Mouse (Mus musculus) neural tube, embryonic 14.5 days (tissue): Measurements from ENCODE around the gene Srsf4. TPM values are rescaled to one million over a fixed set of nuclear protein-coding genes. Genes with fewer than 3 reads are reported as not detected.

Experiments used
- ATAC-seq: fragments of 200-750 bp; cut with Nextera tagmentation; 2 replicates; pipeline ENCODE4 v1.8.0; 2017; ENCODE audit warnings: low read depth, mild to moderate bottlenecking, moderate TSS enrichment, moderate library complexity
- H3K27ac ChIP-seq: fragments of 300-500 bp; sonication (generic); 2 replicates; pipeline ENCODE4 v1.5.1; 2014; ENCODE audit warnings: low read depth, mild to moderate bottlenecking, control low read depth, low read length, moderate library complexity, mixed read lengths
- H3K27me3 ChIP-seq: fragments of 300-500 bp; sonication (generic); 2 replicates; pipeline ENCODE4 v1.6.1; 2014; ENCODE audit warnings: low read length; ENCODE audit not compliant: control insufficient read depth, insufficient read depth
- H3K36me3 ChIP-seq: fragments of 300-500 bp; sonication (generic); 2 replicates; pipeline ENCODE4 v1.6.1; 2014; ENCODE audit warnings: low read length, mixed read lengths; ENCODE audit not compliant: control insufficient read depth, insufficient read depth
- H3K4me1 ChIP-seq: fragments of 300-500 bp; sonication (generic); 2 replicates; pipeline ENCODE4 v1.6.1; 2014; ENCODE audit warnings: low read length; ENCODE audit not compliant: control insufficient read depth, insufficient read depth
- H3K4me2 ChIP-seq: fragments of 300-500 bp; sonication (generic); 2 replicates; pipeline ENCODE4 v1.6.1; 2014; ENCODE audit warnings: mild to moderate bottlenecking, low read depth, low read length, control low read depth
- H3K4me3 ChIP-seq: fragments of 300-500 bp; sonication (generic); 2 replicates; pipeline ENCODE4 v1.5.1; 2014; ENCODE audit warnings: low read depth, low read length, control low read depth, mixed read lengths
- H3K9ac ChIP-seq: fragments of 300-500 bp; sonication (generic); replicated peaks from 2 replicates; pipeline ENCODE4 v1.6.1; 2014; ENCODE audit warnings: low read depth, mild to moderate bottlenecking, control low read depth, low read length, mixed read lengths
- H3K9me3 ChIP-seq: fragments of 300-500 bp; sonication (generic); 2 replicates; pipeline ENCODE4 v1.6.1; 2016; ENCODE audit warnings: low read length; ENCODE audit not compliant: control insufficient read depth
- WGBS: fragments of 180-500 bp; shearing (Covaris S2); extraction: QIAGEN DNeasy Blood & Tissue Kit; methylation state at CpG from one replicate; pipeline ENCODE4 v1.1.7; 2014; 5-methylcytosine and 5-hydroxymethylcytosine counted together
- polyA plus RNA-seq: library from polyadenylated mRNA; unstranded; fragments of >200 nt; fragmentation: Nextera tagmentation; extraction: Ambion mirVana; gene quantifications from 2 replicates; pipeline ENCODE4 v1.2.1, GENCODE M21; 2014

Gene Srsf4
- polyA plus RNA-seq, 1 experiment from 2014 or later: 88.5 TPM

DNA sequence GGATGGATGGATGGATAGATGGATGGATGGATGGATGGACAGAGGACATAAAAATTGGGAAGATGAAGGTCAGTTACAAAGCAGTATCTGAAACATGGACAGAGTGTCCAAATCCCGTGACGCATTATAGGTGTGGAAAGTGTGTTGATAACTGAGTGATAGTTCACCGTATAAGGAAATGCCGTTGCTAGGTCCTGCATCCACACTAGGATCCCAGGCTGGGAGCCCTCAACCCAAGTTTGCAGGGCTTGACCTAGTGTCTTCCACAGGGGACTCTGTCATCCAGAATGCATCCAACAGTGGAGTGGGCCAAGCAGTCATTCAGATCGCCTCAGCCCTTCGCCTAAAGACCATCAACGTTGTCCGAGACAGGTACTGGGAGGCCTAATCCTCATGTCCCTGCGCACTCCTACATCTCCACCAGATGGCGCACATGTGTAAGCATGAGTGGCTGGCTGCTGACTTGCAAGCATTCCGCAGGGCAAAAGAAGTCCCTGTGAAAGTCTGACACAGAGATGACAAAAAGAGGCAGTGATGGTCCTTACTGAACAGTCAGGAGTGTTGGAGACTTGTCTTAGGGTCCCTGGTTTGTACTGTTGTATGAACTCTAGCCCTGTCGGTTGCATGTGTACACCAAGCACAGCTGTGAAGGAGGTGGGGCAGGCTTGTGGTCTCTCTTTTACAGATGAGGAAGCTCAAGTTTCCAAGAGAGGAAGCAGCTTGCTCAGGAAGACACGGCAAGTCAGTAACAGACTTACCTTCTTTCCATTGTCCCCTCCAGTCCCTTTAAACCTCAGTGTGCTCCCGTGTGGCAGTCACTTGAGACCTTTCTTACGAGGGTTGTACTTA is 12.7 kb upstream of the Srsf4 start:
- no peak overlapping the region for H3K9ac ChIP-seq
- H3K27ac ChIP-seq: no peak overlapping the region
- H3K27me3 ChIP-seq: no peaks in the 10 kb centered on the region
- ATAC-seq: no peak
- no peak overlapping the region for H3K4me3 ChIP-seq
- 52% methylated on average over 15 of the region's 15 CpGs for WGBS
- no peaks in the 10 kb centered on the region for H3K4me1 ChIP-seq
- no peaks in the 10 kb centered on the region for H3K9me3 ChIP-seq
- H3K4me2 ChIP-seq: no peak overlapping the region
- no peaks in the 10 kb centered on the region; the same call in 1 of the 2 replicates for H3K36me3 ChIP-seq

DNA sequence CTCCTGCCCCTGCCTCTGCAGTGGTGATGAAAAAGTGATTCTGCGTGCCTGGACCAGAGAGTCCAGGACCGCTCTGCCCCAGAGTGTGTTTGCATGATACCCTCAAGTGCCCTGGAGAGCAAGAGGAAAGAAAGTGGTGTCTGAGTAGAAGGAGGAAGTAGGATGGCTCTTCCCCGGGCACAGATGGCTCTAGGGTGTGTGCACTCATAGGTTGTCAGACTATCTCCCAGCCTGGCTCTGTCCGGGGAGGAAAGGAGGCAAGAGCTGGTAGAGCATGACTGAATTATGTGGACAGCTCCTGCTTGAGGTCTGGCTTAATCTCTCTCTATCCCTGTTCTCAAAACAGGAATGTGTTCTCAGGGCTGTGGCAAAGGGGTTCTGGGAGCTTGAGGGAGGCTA is 12.1 kb upstream of the Srsf4 start:
- Histone ChIP-seq H3K4me2 (no peak overlapping the region), H3K4me3 (no peak overlapping the region), H3K27ac (no peak overlapping the region), H3K9ac (no peak overlapping the region), H3K27me3 (no peaks in the 10 kb centered on the region), H3K4me1 (no peaks in the 10 kb centered on the region), H3K9me3 (no peaks in the 10 kb centered on the region), H3K36me3 (no peaks in the 10 kb centered on the region; the same call in 1 of the 2 replicates)
- WGBS: 89% methylated on average over 4 of the region's 4 CpGs
- no peak for ATAC-seq

DNA sequence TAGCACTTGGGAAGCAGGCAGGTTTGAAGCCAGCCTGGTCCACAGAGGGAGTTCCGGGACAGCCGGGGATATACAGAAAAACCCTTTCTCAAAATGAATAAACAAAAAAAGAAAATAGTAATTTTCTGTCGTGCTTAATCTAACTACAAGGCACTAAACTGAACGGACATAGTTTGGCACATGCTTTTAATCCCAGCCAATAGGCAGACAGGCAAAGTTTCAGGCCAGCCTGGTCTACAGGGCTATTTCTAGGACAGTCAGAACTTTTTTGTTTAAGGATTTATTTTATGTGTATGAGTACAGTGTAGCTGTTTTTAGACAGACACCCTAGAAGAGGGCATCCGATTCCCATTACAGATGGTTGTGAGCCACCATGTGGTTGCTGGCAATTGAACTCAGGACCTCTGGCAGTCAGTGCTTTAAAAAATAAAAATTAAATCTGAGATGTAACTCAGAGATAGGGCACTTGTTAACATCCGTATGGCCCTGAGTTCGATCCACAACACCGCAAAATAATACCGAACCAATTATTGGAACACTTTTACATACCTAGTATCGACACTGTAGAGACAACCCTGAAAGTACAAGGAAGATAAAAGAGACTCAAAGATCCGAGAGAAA is 635 bp upstream of the Srsf4 start:
- H3K36me3 ChIP-seq: no peaks in the 10 kb centered on the region
- H3K27me3 ChIP-seq: peaks cover 4% of the 10 kb centered on the region; the same call in 1 of the 2 replicates
- no peaks in the 10 kb centered on the region for H3K9me3 ChIP-seq
- WGBS: 13% methylated on average over 11 of the region's 11 CpGs
- peak overlapping the region; percentile 18; the same call in 1 of the 2 replicates for H3K27ac ChIP-seq
- ATAC-seq: peak; percentile 21; the same call in 1 of the 2 replicates
- H3K4me3 ChIP-seq: peak overlapping the region; percentile 98
- peaks cover 27% of the 10 kb centered on the region for H3K4me1 ChIP-seq
- peak overlapping the region; percentile 65 for H3K9ac ChIP-seq
- H3K4me2 ChIP-seq: peak overlapping the region; percentile 59

DNA sequence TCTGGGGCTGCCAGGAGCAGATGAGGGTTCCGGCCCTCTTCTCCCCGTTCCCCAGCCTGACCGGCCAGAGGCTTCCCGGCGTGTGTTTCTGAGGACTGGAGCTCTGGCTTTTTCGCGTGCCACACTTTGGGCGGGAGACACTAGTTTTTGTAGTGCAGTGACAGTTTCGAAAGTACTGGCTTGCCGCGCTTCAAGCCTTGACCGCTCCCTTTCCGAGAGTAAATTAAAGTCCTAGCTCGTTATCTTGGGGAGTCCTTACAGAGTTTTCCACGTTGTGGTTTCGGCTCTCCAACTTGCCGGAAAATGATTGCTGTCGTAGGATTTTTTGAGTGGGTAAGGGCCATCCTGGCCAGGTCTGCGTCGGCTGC is 736 bp downstream of the Srsf4 start:
- ATAC-seq: no peak
- peaks cover 31% of the 10 kb centered on the region for H3K4me1 ChIP-seq
- H3K27ac ChIP-seq: peak overlapping the region; percentile 99
- 0% methylated on average over 19 of the region's 20 CpGs for WGBS
- H3K9ac ChIP-seq: peak overlapping the region; percentile 100
- peak overlapping the region; percentile 98 for H3K4me3 ChIP-seq
- H3K4me2 ChIP-seq: peak overlapping the region; percentile 95
- H3K27me3 ChIP-seq: peaks cover 4% of the 10 kb centered on the region; the same call in 1 of the 2 replicates
- no peaks in the 10 kb centered on the region for H3K36me3 ChIP-seq
- H3K9me3 ChIP-seq: no peaks in the 10 kb centered on the region

DNA sequence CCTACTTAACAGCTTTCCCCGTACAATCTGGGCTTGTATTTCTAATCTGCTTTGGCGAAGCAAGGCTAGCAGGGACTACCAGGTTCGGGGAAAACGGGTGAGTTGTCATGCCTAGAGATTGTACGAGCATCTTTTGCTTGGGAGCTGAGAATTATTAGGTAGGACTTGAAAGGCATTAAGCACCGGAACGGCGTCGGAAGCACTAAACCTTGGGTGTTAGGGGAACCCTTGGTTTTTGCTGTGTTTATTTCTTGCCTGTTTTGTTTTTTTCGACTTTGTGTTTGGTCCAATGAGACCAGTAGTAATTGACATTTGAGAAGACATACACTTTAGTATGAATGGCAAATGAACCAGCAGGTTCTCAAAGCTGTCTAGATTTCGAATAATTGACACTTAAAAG is 1.1 kb downstream of the Srsf4 start:
- Histone ChIP-seq H3K4me1 (peaks cover 31% of the 10 kb centered on the region), H3K4me3 (peak overlapping the region; percentile 98), H3K4me2 (peak overlapping the region; percentile 95), H3K9me3 (no peaks in the 10 kb centered on the region), H3K27me3 (peaks cover 4% of the 10 kb centered on the region; the same call in 1 of the 2 replicates), H3K36me3 (no peaks in the 10 kb centered on the region), H3K9ac (peak overlapping the region; percentile 100), H3K27ac (peak overlapping the region; percentile 99)
- ATAC-seq: no peak
- 3% methylated on average over 11 of the region's 11 CpGs for WGBS

DNA sequence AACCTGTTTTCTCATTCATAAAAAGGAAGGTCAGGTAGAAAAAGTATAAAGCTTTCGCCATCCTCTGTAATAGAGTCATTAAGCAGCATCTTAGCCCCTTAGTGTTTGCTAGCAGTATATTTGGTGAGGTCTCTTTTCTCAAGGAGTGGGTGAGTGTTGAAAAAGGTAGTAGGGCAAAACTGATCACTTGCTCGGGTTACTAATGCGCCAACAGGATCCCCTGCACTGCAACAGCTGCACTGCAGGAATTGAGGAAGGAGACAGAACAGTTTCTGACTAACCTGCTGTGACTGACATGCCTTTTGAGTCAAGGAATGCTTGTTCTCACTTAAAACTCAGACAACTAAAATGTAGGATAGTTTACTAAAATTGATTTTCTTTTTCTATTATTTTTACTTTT is 1.8 kb downstream of the Srsf4 start:
- 44% methylated on average over 3 of the region's 3 CpGs for WGBS
- Histone ChIP-seq H3K9me3 (no peaks in the 10 kb centered on the region), H3K9ac (0 out of 2 replicates have a peak overlapping the region, but pooled peaks have one; percentile 26), H3K4me1 (peaks cover 31% of the 10 kb centered on the region), H3K27me3 (peaks cover 4% of the 10 kb centered on the region; the same call in 1 of the 2 replicates), H3K4me2 (peak overlapping the region; percentile 95), H3K36me3 (no peaks in the 10 kb centered on the region), H3K4me3 (peak overlapping the region; percentile 98), H3K27ac (no peak overlapping the region)
- ATAC-seq: no peak

DNA sequence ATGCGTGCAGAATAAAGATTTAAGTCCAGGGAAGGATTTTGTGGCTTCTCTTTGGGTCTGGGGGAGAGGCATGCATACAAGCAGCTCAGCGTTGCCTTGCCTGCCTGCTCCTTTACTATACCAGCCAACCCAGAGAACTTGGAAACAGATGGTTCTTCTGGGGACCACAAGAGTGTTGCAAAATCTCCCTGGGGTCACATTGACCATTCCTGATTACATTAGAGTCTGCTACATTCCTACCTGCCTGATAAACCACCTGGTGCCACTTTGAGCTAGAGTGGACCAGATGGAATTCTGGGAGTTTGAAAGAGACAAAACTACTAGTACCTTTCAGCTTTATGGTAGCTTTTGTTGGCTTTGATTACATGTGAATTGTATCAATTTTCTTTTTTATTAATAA is 3.4 kb downstream of the Srsf4 start:
- Histone ChIP-seq H3K4me2 (peak overlapping the region; percentile 12; the same call in 1 of the 2 replicates), H3K4me3 (no peak overlapping the region), H3K27ac (no peak overlapping the region), H3K27me3 (peaks cover 4% of the 10 kb centered on the region; the same call in 1 of the 2 replicates), H3K4me1 (peaks cover 37% of the 10 kb centered on the region), H3K9ac (no peak overlapping the region), H3K36me3 (no peaks in the 10 kb centered on the region), H3K9me3 (no peaks in the 10 kb centered on the region)
- 50% methylated on average over 2 of the region's 2 CpGs for WGBS
- ATAC-seq: no peak

DNA sequence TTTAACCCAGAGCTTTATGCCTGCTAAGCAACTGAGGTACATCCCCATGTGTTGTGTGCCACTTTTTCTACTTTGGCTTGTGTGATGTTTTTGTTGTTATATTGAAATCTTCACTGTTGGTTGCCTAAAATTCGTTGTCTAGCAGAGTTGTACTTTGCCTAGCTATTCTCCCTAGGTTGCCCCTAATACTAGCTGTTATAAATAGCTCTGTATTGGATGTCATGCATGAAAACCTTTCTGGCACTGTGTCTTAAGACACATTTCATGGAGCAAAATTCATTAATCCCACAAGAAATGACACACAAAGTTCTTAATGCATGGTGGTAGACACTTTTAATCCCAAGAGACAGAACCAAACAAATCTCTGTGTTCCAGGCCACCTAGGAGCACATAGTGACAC is 6.3 kb downstream of the Srsf4 start:
- Histone ChIP-seq H3K4me2 (no peak overlapping the region), H3K4me3 (no peak overlapping the region), H3K36me3 (no peaks in the 10 kb centered on the region), H3K27me3 (no peaks in the 10 kb centered on the region), H3K9ac (no peak overlapping the region), H3K9me3 (no peaks in the 10 kb centered on the region), H3K4me1 (peaks cover 33% of the 10 kb centered on the region), H3K27ac (no peak overlapping the region)
- 88% methylated on average over 1 of the region's 1 CpGs for WGBS
- ATAC-seq: no peak

DNA sequence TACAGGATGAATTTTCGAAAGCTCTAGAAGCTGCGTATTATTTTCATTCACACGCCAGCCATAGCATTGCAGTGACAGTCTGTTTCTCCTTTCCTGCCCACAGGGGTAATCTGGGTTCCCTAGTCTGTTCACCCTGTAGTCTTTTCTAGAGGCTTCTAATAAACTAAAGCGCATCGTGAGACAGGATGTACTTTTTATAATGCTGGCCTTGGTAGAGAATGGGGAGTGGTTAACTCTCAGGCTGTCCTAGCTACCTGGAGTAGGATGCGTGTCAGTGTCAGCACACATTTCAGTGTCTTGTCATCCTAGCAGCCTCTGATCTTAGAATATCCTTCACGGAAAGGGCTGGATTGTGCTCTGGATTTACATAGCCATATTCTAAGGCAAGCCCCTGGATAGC is 7.9 kb downstream of the Srsf4 start:
- Histone ChIP-seq H3K27me3 (no peaks in the 10 kb centered on the region), H3K4me3 (no peak overlapping the region), H3K4me2 (no peak overlapping the region), H3K4me1 (peaks cover 20% of the 10 kb centered on the region), H3K9me3 (no peaks in the 10 kb centered on the region), H3K9ac (no peak overlapping the region), H3K27ac (no peak overlapping the region), H3K36me3 (peaks cover 4% of the 10 kb centered on the region; the same call in 1 of the 2 replicates)
- no peak for ATAC-seq
- WGBS: 89% methylated on average over 7 of the region's 7 CpGs
